Mouse (Mus musculus): Measurements from ENCODE around the gene Hsd17b14.

The Hsd17b14 gene

GRCm38 (mm10) chr7:45609511-45609910 lies 54.8 kb downstream of the Hsd17b14 start:
- DNase-seq: no peak

- DNase-seq: no peak
Measured at GRCm38 (mm10) chr7:45616277-45616676, 61.6 kb downstream of the Hsd17b14 start.

DNA sequence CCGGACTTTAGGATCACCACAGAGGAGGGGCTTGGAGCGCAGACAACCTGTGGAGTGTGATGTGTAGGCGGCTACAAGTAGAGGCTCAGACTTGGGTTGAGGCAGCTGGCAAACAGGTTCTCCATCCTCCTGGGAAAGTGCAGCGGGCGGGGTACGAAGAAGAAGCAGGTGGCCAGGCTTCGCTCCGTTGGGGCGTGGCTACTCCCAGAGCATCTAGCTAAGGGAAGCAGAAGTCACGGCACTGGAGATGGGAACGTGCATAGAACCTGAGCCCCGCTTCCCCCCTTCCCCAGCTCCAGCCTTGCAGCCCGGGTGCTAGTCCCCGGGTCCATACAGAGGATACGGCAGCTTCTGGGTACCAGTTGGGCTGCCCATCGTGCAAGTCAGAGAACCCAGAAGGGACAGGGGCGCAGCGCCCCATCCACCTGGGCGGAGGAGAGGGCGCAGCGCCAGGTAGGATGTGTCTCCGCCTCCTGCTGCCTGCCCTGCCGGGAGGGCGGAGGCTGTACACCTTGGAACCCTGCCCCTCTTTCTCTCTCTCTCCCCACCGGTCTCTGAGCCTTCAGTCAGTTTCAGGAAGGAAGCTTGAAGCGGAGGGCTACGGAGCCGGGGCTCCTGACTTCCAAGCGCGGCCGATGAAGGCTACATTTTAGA lies 62.5 kb downstream of the Hsd17b14 start, which contains the start of gene Fut1:
Fut1 (plus strand) TSS at position 248 of the 654 bp plus-strand sequence.
- DNase-seq: no peak

All from thymus, postnatal 14 days (tissue).